1 mouse cellular context compared by ENCODE assay signal in the genomic region with DNA sequence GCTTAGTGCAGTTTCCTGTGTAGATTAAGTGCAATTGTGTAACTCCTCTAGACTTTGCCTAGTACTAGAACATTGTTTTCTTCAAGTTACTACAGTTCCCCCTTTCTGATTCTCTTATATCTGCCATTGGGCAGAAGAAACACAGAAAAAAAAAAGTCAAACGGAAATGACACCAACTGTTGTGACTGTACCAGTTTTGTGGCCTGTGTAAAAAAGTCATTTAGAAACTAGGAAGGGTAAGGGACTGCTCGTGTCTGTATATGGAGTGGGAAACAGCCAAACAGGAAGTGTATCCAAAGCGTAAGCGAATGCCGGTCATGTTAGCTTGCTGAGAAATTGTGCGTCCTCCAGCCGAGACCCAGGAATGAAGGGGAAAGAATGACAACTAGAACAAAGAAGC.
TF ChIP-seq lines count a peak whose summit lies in the region.

No protein-coding gene starts in this region.

TF ChIP-seq in CH12.LX, 34 proteins besides CTCF, POLR2A, EP300 and RAD21 (continued from another document):
- no peak for TF ChIP-seq CHD1 (IDR thresholded peaks at IDR 0.05; ENCODE audit: low read depth, low read length)
- no peak for TF ChIP-seq PAX5 (IDR thresholded peaks at IDR 0.05; ENCODE audit: low read length)
- TF ChIP-seq BHLHE40 (IDR thresholded peaks at IDR 0.05; ENCODE audit: low read depth, low read length): peak; percentile 90
- TF ChIP-seq ZNF384 (IDR thresholded peaks at IDR 0.05; ENCODE audit: low read depth, low read length): peak; percentile 96
- TF ChIP-seq MEF2A (IDR thresholded peaks at IDR 0.05; ENCODE audit: borderline replicate concordance, low read depth, low read length): peak; percentile 37; the same call in 1 of the 2 replicates
- TF ChIP-seq RCOR1 (conservative IDR thresholded peaks at IDR 0.05; ENCODE audit: low read depth, low read length): no peak
- no peak for TF ChIP-seq HCFC1 (IDR thresholded peaks at IDR 0.05; ENCODE audit: low read depth, low read length)
- TF ChIP-seq ZC3H11A (IDR thresholded peaks at IDR 0.05; ENCODE audit: low read depth, low read length): no peak
- 0 out of 2 replicates have a peak, but pooled peaks have one; percentile 20 for TF ChIP-seq TCF12 (IDR thresholded peaks at IDR 0.05; ENCODE audit: low read depth, low read length)
- no peak for TF ChIP-seq USF1 (IDR thresholded peaks at IDR 0.05; ENCODE audit: low read depth, low read length)
- TF ChIP-seq MYC (IDR thresholded peaks at IDR 0.05; ENCODE audit: low read depth, low read length): no peak; the same call in 1 of the 2 replicates
- TF ChIP-seq ELF1 (IDR thresholded peaks at IDR 0.05; ENCODE audit: low read depth, low read length): peak; percentile 26; the same call in 1 of the 2 replicates
- TF ChIP-seq TBP (conservative IDR thresholded peaks at IDR 0.05; ENCODE audit: low read depth, low read length): no peak
- TF ChIP-seq SIN3A (IDR thresholded peaks at IDR 0.05; ENCODE audit: low read length): no peak
